Mouse (Mus musculus) kidney, embryonic 14.5 days (tissue): Measurements from ENCODE around the gene Arel1. TPM values are rescaled to one million over a fixed set of nuclear protein-coding genes. Genes with fewer than 3 reads are reported as not detected.

Experiments used
- ATAC-seq: fragments of 200-750 bp; cut with Nextera tagmentation; 2 replicates; pipeline ENCODE4 v1.8.0; 2017; ENCODE audit warnings: moderate number of reproducible peaks, mild to moderate bottlenecking, moderate TSS enrichment, moderate library complexity; ENCODE audit not compliant: low FRiP score, low TSS enrichment
- H3K27ac ChIP-seq: fragments of 300-500 bp; sonication (generic); 2 replicates; pipeline ENCODE4 v1.5.1; 2014; ENCODE audit warnings: low read depth, mild to moderate bottlenecking, low read length, moderate library complexity, mixed read lengths
- H3K27me3 ChIP-seq: fragments of 300-500 bp; sonication (generic); 2 replicates; pipeline ENCODE4 v1.6.1; 2014; ENCODE audit warnings: mild to moderate bottlenecking, low read length; ENCODE audit not compliant: control insufficient read depth, insufficient read depth
- H3K36me3 ChIP-seq: fragments of 300-500 bp; sonication (generic); 2 replicates; pipeline ENCODE4 v1.6.1; 2014; ENCODE audit warnings: low read length, mixed read lengths; ENCODE audit not compliant: control insufficient read depth, insufficient read depth
- H3K4me1 ChIP-seq: fragments of 300-500 bp; sonication (generic); 2 replicates; pipeline ENCODE4 v1.6.1; 2014; ENCODE audit warnings: low read length, mixed read lengths; ENCODE audit not compliant: control insufficient read depth, insufficient read depth
- H3K4me2 ChIP-seq: fragments of 300-500 bp; sonication (generic); replicated peaks from 2 replicates; pipeline ENCODE4 v1.6.1; 2014; ENCODE audit warnings: low read depth, mild to moderate bottlenecking, low read length
- H3K4me3 ChIP-seq: fragments of 300-500 bp; sonication (generic); 2 replicates; pipeline ENCODE4 v1.5.1; 2014; ENCODE audit warnings: mild to moderate bottlenecking, low read length
- H3K9ac ChIP-seq: fragments of 300-500 bp; sonication (generic); 2 replicates; pipeline ENCODE4 v1.6.1; 2014; ENCODE audit warnings: low read depth, mild to moderate bottlenecking, low read length, moderate library complexity
- H3K9me3 ChIP-seq: fragments of 300-500 bp; sonication (generic); 2 replicates; pipeline ENCODE4 v1.6.1; 2016; ENCODE audit warnings: low read length; ENCODE audit not compliant: control insufficient read depth
- WGBS: fragments of 180-500 bp; shearing (Covaris S2); extraction: QIAGEN DNeasy Blood & Tissue Kit; methylation state at CpG from one replicate; pipeline ENCODE4 v1.1.7; 2014; 5-methylcytosine and 5-hydroxymethylcytosine counted together
- polyA plus RNA-seq: library from polyadenylated mRNA; unstranded; fragments of >200 nt; fragmentation: Nextera tagmentation; extraction: Ambion mirVana; gene quantifications from 2 replicates; pipeline ENCODE4 v1.2.1, GENCODE M21; 2014

Arel1 gene
- polyA plus RNA-seq, 1 experiment from 2014 or later: 15.7 TPM

- H3K27me3 ChIP-seq: no peaks in the 10 kb centered on the region
- 92% methylated on average over 3 of the region's 3 CpGs for WGBS
- H3K9me3 ChIP-seq: no peaks in the 10 kb centered on the region
- H3K36me3 ChIP-seq: 0 out of 2 replicates have a peak, but pooled peaks cover 6% of the 10 kb centered on the region
- no peak overlapping the region for H3K9ac ChIP-seq
- no peak overlapping the region for H3K4me3 ChIP-seq
- no peaks in the 10 kb centered on the region for H3K4me1 ChIP-seq
- no peak overlapping the region for H3K27ac ChIP-seq
- H3K4me2 ChIP-seq: no peak overlapping the region
- no peak for ATAC-seq
These were observed 14.4 kb downstream of the Arel1 start for GRCm38 (mm10) chr12:84956317-84956716.

DNA sequence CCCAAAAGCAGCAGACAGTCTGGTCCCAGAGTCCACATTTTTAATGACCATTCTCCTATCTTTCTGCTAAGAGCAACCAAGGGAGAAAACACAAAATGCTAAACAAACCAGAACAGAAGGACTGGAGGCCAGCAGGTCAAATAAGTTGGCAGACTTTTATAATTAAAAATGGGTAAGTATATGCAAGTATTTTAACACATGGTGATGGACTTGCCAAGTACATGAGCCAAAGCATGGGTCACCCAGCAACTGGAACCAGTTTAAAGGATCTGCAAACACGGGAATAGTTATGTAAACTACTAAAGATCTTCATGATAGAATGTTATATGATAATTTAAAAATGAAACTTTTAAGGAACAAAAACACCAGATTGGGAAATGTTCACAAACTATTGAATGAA lies 18.3 kb downstream of the Arel1 start:
- no peak overlapping the region for H3K9ac ChIP-seq
- no peak overlapping the region for H3K4me3 ChIP-seq
- H3K27me3 ChIP-seq: no peaks in the 10 kb centered on the region
- no peaks in the 10 kb centered on the region for H3K4me1 ChIP-seq
- WGBS: 74% methylated on average over 1 of the region's 1 CpGs
- no peak overlapping the region for H3K27ac ChIP-seq
- no peaks in the 10 kb centered on the region for H3K9me3 ChIP-seq
- no peak overlapping the region for H3K4me2 ChIP-seq
- peaks cover 7% of the 10 kb centered on the region; the same call in 1 of the 2 replicates for H3K36me3 ChIP-seq
- ATAC-seq: no peak

- no peaks in the 10 kb centered on the region for H3K4me1 ChIP-seq
- H3K9ac ChIP-seq: no peak overlapping the region
- ATAC-seq: no peak
- no peaks in the 10 kb centered on the region for H3K9me3 ChIP-seq
- no peaks in the 10 kb centered on the region for H3K27me3 ChIP-seq
- H3K4me2 ChIP-seq: no peak overlapping the region
- H3K36me3 ChIP-seq: peaks cover 7% of the 10 kb centered on the region; the same call in 1 of the 2 replicates
- no peak overlapping the region for H3K27ac ChIP-seq
- H3K4me3 ChIP-seq: no peak overlapping the region
- WGBS: 67% methylated on average over 8 of the region's 8 CpGs
These were observed 19.2 kb downstream of the Arel1 start for GRCm38 (mm10) chr12:84951531-84951930.

- WGBS: 88% methylated on average over 6 of the region's 6 CpGs
- H3K4me3 ChIP-seq: no peak overlapping the region
- no peak overlapping the region for H3K9ac ChIP-seq
- H3K9me3 ChIP-seq: no peaks in the 10 kb centered on the region
- peaks cover 7% of the 10 kb centered on the region; the same call in 1 of the 2 replicates for H3K36me3 ChIP-seq
- no peak overlapping the region for H3K4me2 ChIP-seq
- H3K4me1 ChIP-seq: no peaks in the 10 kb centered on the region
- no peak for ATAC-seq
- H3K27me3 ChIP-seq: no peaks in the 10 kb centered on the region
- H3K27ac ChIP-seq: no peak overlapping the region
These were observed 19.9 kb downstream of the Arel1 start for GRCm38 (mm10) chr12:84950763-84951162.

GRCm38 (mm10) chr12:84948584-84949285 lies 22.0 kb downstream of the Arel1 start:
- no peak overlapping the region for H3K27ac ChIP-seq
- H3K9ac ChIP-seq: no peak overlapping the region
- WGBS: 94% methylated on average over 6 of the region's 6 CpGs
- ATAC-seq: no peak
- H3K36me3 ChIP-seq: peaks cover 7% of the 10 kb centered on the region; the same call in 1 of the 2 replicates
- H3K4me2 ChIP-seq: no peak overlapping the region
- no peaks in the 10 kb centered on the region for H3K27me3 ChIP-seq
- no peaks in the 10 kb centered on the region for H3K4me1 ChIP-seq
- no peak overlapping the region for H3K4me3 ChIP-seq
- no peaks in the 10 kb centered on the region for H3K9me3 ChIP-seq

DNA sequence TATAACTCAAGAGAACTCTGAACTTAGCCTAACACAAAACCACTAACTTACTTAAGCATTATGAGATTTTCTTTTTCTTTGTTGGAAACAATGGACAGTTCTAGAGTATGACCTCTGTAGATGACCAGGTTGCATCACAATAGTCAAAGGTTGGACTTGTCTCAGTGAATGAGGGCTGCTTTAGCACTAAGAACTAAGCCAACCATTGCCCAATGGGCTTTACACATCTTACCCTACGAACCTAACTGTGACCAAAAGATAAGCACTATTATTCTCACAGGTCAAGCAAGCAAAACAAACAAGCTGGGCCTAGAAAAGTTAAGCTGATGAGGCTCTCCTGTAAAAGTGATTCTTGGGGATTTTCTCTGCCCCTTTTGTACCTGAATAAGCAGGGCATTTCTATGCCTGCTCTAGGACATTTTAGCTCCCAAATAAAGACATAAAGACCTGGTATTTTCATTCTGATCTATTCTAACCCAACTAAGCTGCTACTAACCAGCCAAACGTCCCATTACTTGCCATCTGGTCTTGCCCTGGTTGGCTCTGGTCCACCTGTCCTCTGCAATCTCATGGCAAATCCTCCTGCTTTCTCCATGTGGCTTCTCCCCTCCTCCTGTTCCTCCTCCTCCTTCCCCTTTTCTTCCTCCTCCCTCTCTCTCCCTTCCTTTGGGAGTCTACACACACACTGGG lies 22.7 kb downstream of the Arel1 start:
- no peak overlapping the region for H3K27ac ChIP-seq
- no peaks in the 10 kb centered on the region for H3K4me1 ChIP-seq
- no peak overlapping the region for H3K4me2 ChIP-seq
- ATAC-seq: no peak
- peaks cover 12% of the 10 kb centered on the region; the same call in 1 of the 2 replicates for H3K36me3 ChIP-seq
- H3K4me3 ChIP-seq: no peak overlapping the region
- H3K9ac ChIP-seq: no peak overlapping the region
- H3K9me3 ChIP-seq: no peaks in the 10 kb centered on the region
- 74% methylated on average over 2 of the region's 2 CpGs for WGBS
- no peaks in the 10 kb centered on the region for H3K27me3 ChIP-seq

DNA sequence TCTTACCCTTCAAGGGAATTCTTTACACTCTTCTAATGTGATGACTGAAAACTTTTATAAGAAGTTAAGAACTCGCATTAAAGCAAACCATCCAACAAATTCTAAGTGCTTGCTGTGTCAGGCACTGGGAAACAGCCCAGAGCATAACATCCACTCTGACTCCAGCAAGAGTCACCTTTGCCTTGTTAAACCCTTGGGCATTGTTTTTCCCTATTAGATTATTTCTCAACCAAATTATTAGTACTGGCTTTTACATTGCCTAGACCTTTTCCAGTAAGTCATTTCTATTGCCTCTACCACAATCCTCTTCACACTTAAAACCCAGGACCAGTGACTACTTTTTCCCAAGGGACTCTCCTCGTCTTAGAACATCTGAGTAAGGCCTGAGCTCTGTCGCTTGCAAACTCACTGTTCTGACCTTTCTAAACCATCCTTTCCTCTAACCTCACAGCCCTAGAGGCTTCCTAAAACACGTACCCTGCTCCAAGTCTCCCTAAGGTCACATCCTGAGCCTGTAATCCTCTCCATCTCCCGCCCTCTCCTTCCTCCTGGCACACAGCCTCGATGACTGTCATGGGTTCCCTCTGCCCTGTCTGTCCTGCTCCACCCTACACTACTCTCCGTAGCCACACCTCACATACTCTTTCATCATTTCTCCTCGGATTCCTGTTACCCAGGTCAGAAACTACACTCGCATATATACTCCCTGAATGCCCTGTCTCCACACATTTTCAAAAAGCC lies 25.7 kb downstream of the Arel1 start:
- Histone ChIP-seq H3K4me1 (no peaks in the 10 kb centered on the region), H3K4me3 (no peak overlapping the region), H3K27ac (no peak overlapping the region), H3K36me3 (peaks cover 23% of the 10 kb centered on the region), H3K9me3 (no peaks in the 10 kb centered on the region), H3K4me2 (no peak overlapping the region), H3K27me3 (no peaks in the 10 kb centered on the region), H3K9ac (no peak overlapping the region)
- no peak for ATAC-seq
- WGBS: 89% methylated on average over 9 of the region's 9 CpGs

DNA sequence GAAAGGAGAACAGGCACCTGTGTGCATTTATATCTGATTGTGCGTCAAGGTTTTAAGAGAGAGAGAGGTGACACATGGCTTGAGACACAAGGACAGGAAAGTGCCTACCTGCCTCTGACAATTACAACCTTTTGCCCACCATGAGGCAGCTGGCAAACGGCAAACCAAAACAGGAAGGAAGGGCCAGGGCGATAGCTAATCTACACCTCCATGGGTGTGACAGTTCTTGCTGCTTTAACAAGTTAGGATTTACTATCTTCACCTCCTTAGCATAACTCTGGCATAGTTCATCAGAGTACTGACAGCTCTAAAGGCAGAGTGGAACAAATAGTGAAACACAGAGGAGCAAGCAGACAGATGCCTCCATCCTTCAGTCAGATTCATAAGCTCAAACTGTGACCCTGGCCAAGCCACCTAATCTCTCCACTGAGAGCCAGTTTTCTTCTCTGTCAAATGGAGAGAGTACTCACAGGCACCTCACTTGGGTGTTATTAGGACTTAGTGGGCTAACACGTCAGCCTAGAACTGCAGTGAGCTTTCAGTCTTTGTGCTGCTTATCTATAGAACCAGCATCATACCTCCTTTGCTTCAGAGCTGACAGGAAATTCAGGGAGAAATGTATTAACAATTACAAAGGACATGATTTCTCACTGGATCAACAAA lies 26.4 kb downstream of the Arel1 start:
- 75% methylated on average over 4 of the region's 4 CpGs for WGBS
- H3K9ac ChIP-seq: no peak overlapping the region
- peaks cover 21% of the 10 kb centered on the region for H3K36me3 ChIP-seq
- ATAC-seq: no peak
- no peaks in the 10 kb centered on the region for H3K4me1 ChIP-seq
- H3K27me3 ChIP-seq: no peaks in the 10 kb centered on the region
- no peak overlapping the region for H3K4me2 ChIP-seq
- H3K9me3 ChIP-seq: no peaks in the 10 kb centered on the region
- no peak overlapping the region for H3K27ac ChIP-seq
- H3K4me3 ChIP-seq: no peak overlapping the region
